9 mouse cellular contexts compared by ENCODE assay signal in genomic region chr13:91274615-91275014, GRCm38 (mm10). TPM values are rescaled to one million over a fixed set of nuclear protein-coding genes. Genes with fewer than 3 reads are reported as not detected.
DNase-seq lines count a peak whose midpoint lies in the region; ATAC-seq lines count a peak whose summit lies in the region.
"Had no signal": no experiment of that assay in that cellular context is flagged by ENCODE, and none has a peak within 500 bp of the region (broad histone marks: within the 10 kb centered on the region; RNA-seq: fewer than 3 reads in every experiment).

No protein-coding gene starts in this region.

- H3K9me3 ChIP-seq in midbrain, embryonic 16.5 days (replicated peaks; ENCODE audit: control insufficient read depth, low read length, poor library complexity, severe bottlenecking) = no peaks in the 10 kb centered on the region
- H3K9me3 ChIP-seq in embryonic facial prominence, embryonic 10.5 days = no peaks in the 10 kb centered on the region
- H3K9me3 ChIP-seq: megakaryocyte, embryonic 14.5 days had no signal

- no peak overlapping the region for H3K9ac ChIP-seq in midbrain, embryonic 16.5 days (ENCODE audit: low read depth, low read length)

- H3K36me3 ChIP-seq in midbrain, embryonic 16.5 days (ENCODE audit: control insufficient read depth, insufficient read depth, low read length) = no peaks in the 10 kb centered on the region
- no peaks in the 10 kb centered on the region for H3K36me3 ChIP-seq in embryonic facial prominence, embryonic 10.5 days (replicated peaks)

- 57% methylated on average over 6 of the region's 6 CpGs for WGBS in midbrain, embryonic 16.5 days
- WGBS in embryonic facial prominence, embryonic 10.5 days = 76% methylated on average over 6 of the region's 6 CpGs

- no peak overlapping the region for H3K27ac ChIP-seq in midbrain, embryonic 16.5 days (ENCODE audit: low read length)
- H3K27ac ChIP-seq in embryonic facial prominence, embryonic 10.5 days (replicated peaks) = no peak overlapping the region

- no peaks in the 10 kb centered on the region for H3K27me3 ChIP-seq in midbrain, embryonic 16.5 days (ENCODE audit: control insufficient read depth, insufficient read depth, low read depth, low read length)
- H3K27me3 ChIP-seq in embryonic facial prominence, embryonic 10.5 days (replicated peaks; ENCODE audit: low read depth, poor library complexity, severe bottlenecking) = no peaks in the 10 kb centered on the region
- H3K27me3 ChIP-seq: megakaryocyte, embryonic 14.5 days had no signal

- no peak overlapping the region for H3K4me3 ChIP-seq in midbrain, embryonic 16.5 days (ENCODE audit: low read depth, low read length)
- no peak overlapping the region for H3K4me3 ChIP-seq in embryonic facial prominence, embryonic 10.5 days
- H3K4me3 ChIP-seq: megakaryocyte, embryonic 14.5 days had no signal

- ATAC-seq in midbrain, embryonic 16.5 days = peak; percentile 55

- intact Hi-C loops in left cerebral cortex, postnatal 14 days (cut with DNase I) = no loop called here

- DNase-seq in cerebellum, postnatal 10 days = peak; percentile 56 to 71
- DNase-seq in cerebellum, postnatal 36 days = no peak
- DNase-seq in layer of hippocampus, adult 9-11 months = peak; percentile 9
- no peak for DNase-seq in layer of hippocampus, adult 11-12 months (ENCODE audit: low spot score)
- peak; percentile 13 to 31 for DNase-seq in left cerebral cortex, postnatal 14 days (ENCODE audit: low spot score in 2 of 2)
- DNase-seq in embryonic facial prominence, embryonic 10.5 days (ENCODE audit: low spot score) = no peak
- DNase-seq in thymus, adult 18-20 months = no peak

- 0 out of 2 replicates have a peak, but pooled peaks cover 3% of the 10 kb centered on the region for H3K4me1 ChIP-seq in midbrain, embryonic 16.5 days (ENCODE audit: control insufficient read depth, insufficient read depth, low read length)
- no peaks in the 10 kb centered on the region for H3K4me1 ChIP-seq in embryonic facial prominence, embryonic 10.5 days

- no peak overlapping the region for H3K4me2 ChIP-seq in midbrain, embryonic 16.5 days (ENCODE audit: low read length)

RNA-seq across cellular contexts. Expression of gene Atg10, which starts 50.8 kb away (rescaled TPM):
- total RNA-seq in left cerebral cortex, postnatal 14 days (2021) = 10 to 100 TPM; 14.4 to 15.0 TPM
- 11.9 and 15.3 TPM in 2 replicates for polyA plus RNA-seq in midbrain, embryonic 16.5 days (2015; fragmentation: Nextera tagmentation; extraction: Ambion mirVana)
- 9.2 and 10.5 TPM in 2 replicates for polyA plus RNA-seq in embryonic facial prominence, embryonic 10.5 days (2016; fragmentation: Nextera tagmentation; extraction: Ambion mirVana)

Comparison
In these comparisons a context has a peak if more than half of its experiments do, and no peak if none do; other contexts are left out.
1. DNase-seq: peak in cerebellum, postnatal 10 days (2 of 2), layer of hippocampus, adult 9-11 months (single experiment) and left cerebral cortex, postnatal 14 days (2 of 2); none in cerebellum, postnatal 36 days (0 of 2), layer of hippocampus, adult 11-12 months (single experiment), embryonic facial prominence, embryonic 10.5 days (single experiment) and thymus, adult 18-20 months (0 of 2).